Mouse (Mus musculus) urinary bladder, postnatal 36 days (tissue): Measurements from ENCODE around the gene Psmc1.

ENCODE experiments used
- DNase-seq, 2 experiments: peaks; one replicate each; pipeline ENCODE4 v3.0.0; 2022; ENCODE audit warnings: low spot score in 2 of 2, mixed read lengths in 1 of 2

The Psmc1 gene

GRCm38 (mm10) chr12:100109986-100110696 lies at the start of gene Psmc1:
Gene Psmc1 (plus strand): TSS chr12:100110154.
- DNase-seq, result peak; percentile 69 to 76

- DNase-seq, result no peak
Observed at GRCm38 (mm10) chr12:100061071-100061470, 48.9 kb upstream of the Psmc1 start.

- peak in 1 of 2 experiments; percentile 6 for DNase-seq
Observed at GRCm38 (mm10) chr12:100061826-100062225, 48.1 kb upstream of the Psmc1 start.

GRCm38 (mm10) chr12:100062584-100062983 lies 47.4 kb upstream of the Psmc1 start:
- no peak for DNase-seq

GRCm38 (mm10) chr12:100065109-100065508 lies 44.8 kb upstream of the Psmc1 start:
- DNase-seq, result no peak

- peak in 1 of 2 experiments; percentile 26 for DNase-seq
Observed at GRCm38 (mm10) chr12:100067477-100067876, 42.5 kb upstream of the Psmc1 start.

GRCm38 (mm10) chr12:100073201-100073672 lies 36.7 kb upstream of the Psmc1 start:
- no peak for DNase-seq

GRCm38 (mm10) chr12:100075715-100076114 lies 34.2 kb upstream of the Psmc1 start:
- DNase-seq, result no peak

GRCm38 (mm10) chr12:100079636-100080286 lies 30.2 kb upstream of the Psmc1 start:
- DNase-seq, result peak in 1 of 2 experiments; percentile 43

GRCm38 (mm10) chr12:100088026-100088425 lies 21.9 kb upstream of the Psmc1 start:
- no peak for DNase-seq

GRCm38 (mm10) chr12:100089265-100089664 lies 20.7 kb upstream of the Psmc1 start:
- DNase-seq, result no peak

- no peak for DNase-seq
Observed at GRCm38 (mm10) chr12:100090750-100091149, 19.2 kb upstream of the Psmc1 start.

- no peak for DNase-seq
Observed at GRCm38 (mm10) chr12:100093046-100093445, 16.9 kb upstream of the Psmc1 start.

- no peak for DNase-seq
Observed at GRCm38 (mm10) chr12:100099971-100100706, 9.8 kb upstream of the Psmc1 start.

GRCm38 (mm10) chr12:100100707-100101030 lies 9.3 kb upstream of the Psmc1 start:
- DNase-seq, result no peak

- DNase-seq, result no peak
Observed at GRCm38 (mm10) chr12:100101651-100102050, 8.3 kb upstream of the Psmc1 start.

GRCm38 (mm10) chr12:100104530-100104929 lies 5.4 kb upstream of the Psmc1 start:
- no peak for DNase-seq

- DNase-seq, result peak; percentile 50 to 74
Observed at GRCm38 (mm10) chr12:100106275-100106895, 3.6 kb upstream of the Psmc1 start.

GRCm38 (mm10) chr12:100107436-100107835 lies 2.5 kb upstream of the Psmc1 start:
- DNase-seq, result no peak

- no peak for DNase-seq
Observed at GRCm38 (mm10) chr12:100115982-100116381, 6.0 kb downstream of the Psmc1 start.

- peak; percentile 58 to 73 for DNase-seq
Observed at GRCm38 (mm10) chr12:100122921-100123381, 13.0 kb downstream of the Psmc1 start.

- DNase-seq, result no peak
Observed at GRCm38 (mm10) chr12:100123476-100123875, 13.5 kb downstream of the Psmc1 start.
